Mouse (Mus musculus): ENCODE measurements around the gene Arfip1.

- TF ChIP-seq CTCF (IDR thresholded peaks at IDR 0.05; ENCODE audit: low read depth), result no peak
- TF ChIP-seq EP300 (optimal IDR thresholded peaks at IDR 0.05), result no peak
These were observed 108.0 kb downstream of the Arfip1 start for GRCm38 (mm10) chr3:84474398-84474797.
